Mouse (Mus musculus) limb, embryonic 13.5 days (tissue): ENCODE data around the gene Aoc1. TPM values are rescaled to one million over a fixed set of nuclear protein-coding genes. Genes with fewer than 3 reads are reported as not detected.
A peak's percentile ranks its signal among the peaks of the same experiment; 100 is the strongest.

Experiments
- ATAC-seq: fragments of 200-750 bp; cut with Nextera tagmentation; 2 replicates; pipeline ENCODE4 v1.8.0; 2017; ENCODE audit warnings: low read depth, moderate number of reproducible peaks, moderate TSS enrichment; ENCODE audit not compliant: low FRiP score
- H3K27ac ChIP-seq: fragments of 300-500 bp; sonication (generic); 2 replicates; pipeline ENCODE4 v1.5.1; 2015; ENCODE audit warnings: inconsistent platforms, mild to moderate bottlenecking, moderate library complexity
- H3K27me3 ChIP-seq: fragments of 300-500 bp; sonication (generic); 2 replicates; pipeline ENCODE4 v1.6.1; 2015; ENCODE audit warnings: mild to moderate bottlenecking, inconsistent platforms
- H3K36me3 ChIP-seq: fragments of 300-500 bp; sonication (generic); 2 replicates; pipeline ENCODE4 v1.6.1; 2015; ENCODE audit warnings: inconsistent platforms, mild to moderate bottlenecking, moderate library complexity
- H3K4me1 ChIP-seq: fragments of 300-500 bp; sonication (generic); 2 replicates; pipeline ENCODE4 v1.6.1; 2015; ENCODE audit warnings: inconsistent platforms
- H3K4me2 ChIP-seq: fragments of 300-500 bp; sonication (generic); replicated peaks from 2 replicates; pipeline ENCODE4 v1.6.1; 2015; ENCODE audit warnings: inconsistent platforms, mild to moderate bottlenecking, moderate library complexity
- H3K4me3 ChIP-seq: fragments of 300-500 bp; sonication (generic); 2 replicates; pipeline ENCODE4 v1.5.1; 2015; ENCODE audit warnings: moderate library complexity, mild to moderate bottlenecking, inconsistent platforms
- H3K9ac ChIP-seq: fragments of 300-500 bp; sonication (generic); 2 replicates; pipeline ENCODE4 v1.6.1; 2015; ENCODE audit warnings: mild to moderate bottlenecking, inconsistent platforms
- H3K9me3 ChIP-seq: fragments of 300-500 bp; sonication (generic); 2 replicates; pipeline ENCODE4 v1.6.1; 2016; ENCODE audit warnings: inconsistent platforms
- WGBS: fragments of 180-500 bp; shearing (Covaris S2); methylation state at CpG from one replicate; pipeline ENCODE4 v1.1.7; 2015; 5-methylcytosine and 5-hydroxymethylcytosine counted together
- polyA plus RNA-seq: library from polyadenylated mRNA; unstranded; fragments of >200 nt; fragmentation: Nextera tagmentation; extraction: Ambion mirVana; gene quantifications from 2 replicates; pipeline ENCODE4 v1.2.1, GENCODE M21; 2015

Gene Aoc1
- not detected in 2 replicates for polyA plus RNA-seq

DNA sequence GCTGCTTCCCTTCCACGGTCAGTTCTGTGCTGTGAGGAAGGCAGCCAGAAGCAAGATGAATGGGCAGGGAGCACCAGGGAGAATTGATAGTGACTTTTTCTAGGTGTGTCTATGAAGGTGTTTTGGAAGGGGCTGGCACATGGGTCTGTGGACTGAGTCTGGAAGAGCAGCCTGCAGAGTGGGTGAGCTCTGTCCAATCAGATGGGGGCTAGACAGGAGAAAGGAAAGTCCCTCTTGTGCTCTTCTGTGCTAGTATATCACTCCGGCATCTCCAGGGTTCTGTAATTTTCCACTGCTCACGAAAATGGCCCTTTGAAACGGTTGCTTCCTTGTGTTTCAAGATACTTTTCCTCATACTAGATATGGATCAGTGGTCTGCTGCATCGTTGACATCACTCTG is at the start of gene Aoc1:
Aoc1 (plus strand) TSS at position 301 of the 400 bp plus-strand sequence.
- no peak for ATAC-seq
- H3K27ac ChIP-seq, result no peak within 1 kb of the TSS
- H3K4me1 ChIP-seq, result no peaks in the 10 kb centered on the region
- no peak within 1 kb of the TSS for H3K4me3 ChIP-seq
- WGBS, result 87% methylated on average over 5 of the region's 5 CpGs
- H3K27me3 ChIP-seq, result no peaks in the 10 kb centered on the region
- H3K9ac ChIP-seq, result no peak within 1 kb of the TSS
- no peak within 1 kb of the TSS for H3K4me2 ChIP-seq
- no peaks in the 10 kb centered on the region for H3K36me3 ChIP-seq
- no peaks in the 10 kb centered on the region for H3K9me3 ChIP-seq

DNA sequence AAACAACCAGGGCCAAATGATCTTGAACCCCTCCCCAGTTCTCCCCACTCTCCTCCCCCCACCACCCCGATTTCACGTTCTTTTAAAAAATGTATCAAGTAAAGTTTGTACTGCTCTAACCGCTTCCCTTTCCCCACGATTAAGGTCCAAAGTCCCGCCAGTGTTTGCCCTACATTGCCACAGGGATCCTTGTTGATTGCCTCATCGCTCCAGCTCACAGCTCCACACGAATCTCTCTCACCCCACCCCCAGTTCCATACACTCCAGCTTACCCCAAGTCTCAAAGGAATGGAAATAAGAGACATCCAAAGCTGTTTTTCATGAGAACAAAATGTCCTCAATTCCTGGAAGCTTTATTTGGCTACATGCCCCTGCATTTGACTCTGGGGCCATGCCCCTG is 47.7 kb upstream of the Aoc1 start:
- 65% methylated on average over 7 of the region's 7 CpGs for WGBS
- Histone ChIP-seq H3K4me2 (no peak overlapping the region), H3K9me3 (no peaks in the 10 kb centered on the region), H3K4me3 (no peak overlapping the region), H3K36me3 (no peaks in the 10 kb centered on the region), H3K9ac (no peak overlapping the region), H3K27me3 (no peaks in the 10 kb centered on the region), H3K27ac (no peak overlapping the region), H3K4me1 (0 out of 2 replicates have a peak, but pooled peaks cover 4% of the 10 kb centered on the region)
- ATAC-seq, result no peak

DNA sequence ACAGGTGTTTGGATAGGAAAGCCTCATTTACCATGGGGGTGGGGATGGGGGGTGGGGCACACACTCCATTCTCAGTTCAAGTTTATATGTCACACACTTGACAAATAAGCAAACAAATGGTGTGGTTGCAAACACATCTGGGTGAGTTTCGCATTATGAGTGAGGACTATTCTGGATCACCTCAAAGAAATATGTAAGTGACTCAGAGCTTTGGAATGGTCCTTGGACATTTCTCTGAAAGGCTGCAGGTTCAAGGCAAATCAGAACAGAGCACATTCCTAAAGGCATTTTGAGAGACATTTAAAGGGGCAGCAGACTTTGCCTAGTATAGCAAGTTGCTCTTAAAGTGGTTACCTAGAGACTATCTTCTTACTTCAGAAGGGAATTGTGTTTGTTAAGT is 43.7 kb upstream of the Aoc1 start:
- no peak for ATAC-seq
- H3K9me3 ChIP-seq, result no peaks in the 10 kb centered on the region
- 0 out of 2 replicates have a peak, but pooled peaks cover 4% of the 10 kb centered on the region for H3K4me1 ChIP-seq
- no peak overlapping the region for H3K4me2 ChIP-seq
- WGBS, result 81% methylated on average over 1 of the region's 1 CpGs
- H3K27ac ChIP-seq, result no peak overlapping the region
- peaks cover 20% of the 10 kb centered on the region for H3K36me3 ChIP-seq
- no peak overlapping the region for H3K9ac ChIP-seq
- H3K4me3 ChIP-seq, result no peak overlapping the region
- H3K27me3 ChIP-seq, result no peaks in the 10 kb centered on the region

DNA sequence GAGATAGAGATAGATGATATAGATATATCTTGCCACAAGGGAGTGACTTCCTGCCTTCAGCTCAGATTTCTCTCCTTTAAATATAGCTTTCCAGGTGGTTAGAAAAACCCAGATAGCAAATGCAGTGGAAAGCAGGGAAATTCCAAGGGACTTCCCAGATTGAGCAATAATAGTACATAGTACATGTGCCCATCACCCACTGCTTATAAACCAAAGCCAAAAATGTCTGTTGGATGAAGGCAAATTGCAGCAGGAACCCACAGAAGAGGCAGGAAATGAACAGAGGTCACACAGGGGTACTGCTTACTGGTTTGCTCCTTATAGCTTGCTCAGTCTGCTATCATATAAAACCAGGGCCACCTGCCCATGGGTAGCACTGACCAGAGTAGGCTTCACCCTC is 43.0 kb upstream of the Aoc1 start:
- H3K36me3 ChIP-seq, result peaks cover 27% of the 10 kb centered on the region
- ATAC-seq, result no peak
- H3K4me1 ChIP-seq, result 0 out of 2 replicates have a peak, but pooled peaks cover 4% of the 10 kb centered on the region
- H3K9ac ChIP-seq, result no peak overlapping the region
- no peak overlapping the region for H3K27ac ChIP-seq
- H3K27me3 ChIP-seq, result no peaks in the 10 kb centered on the region
- H3K4me3 ChIP-seq, result no peak overlapping the region
- H3K4me2 ChIP-seq, result no peak overlapping the region
- H3K9me3 ChIP-seq, result no peaks in the 10 kb centered on the region

DNA sequence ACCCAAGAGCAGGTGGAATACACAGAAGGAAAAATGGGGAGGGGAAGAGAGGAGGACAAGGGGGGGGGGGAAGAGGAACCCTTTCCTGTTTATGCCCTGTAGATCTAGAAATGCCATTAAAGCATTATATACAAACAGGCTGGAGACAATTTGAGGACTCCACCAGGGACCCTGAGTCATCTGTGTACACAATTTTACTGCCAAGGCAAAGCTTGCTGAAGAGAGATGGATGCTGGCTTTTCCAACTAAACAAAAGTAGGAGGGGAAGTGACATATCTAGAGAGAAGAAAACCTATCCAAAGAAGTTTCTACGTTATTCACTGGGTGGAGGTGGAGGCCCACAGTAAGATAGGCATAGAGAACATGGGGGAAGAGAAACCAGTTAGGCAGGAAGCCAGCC is 42.5 kb upstream of the Aoc1 start:
- Histone ChIP-seq H3K4me3 (no peak overlapping the region), H3K4me1 (0 out of 2 replicates have a peak, but pooled peaks cover 4% of the 10 kb centered on the region), H3K36me3 (peaks cover 32% of the 10 kb centered on the region), H3K27ac (no peak overlapping the region), H3K9ac (no peak overlapping the region), H3K4me2 (no peak overlapping the region), H3K9me3 (no peaks in the 10 kb centered on the region), H3K27me3 (no peaks in the 10 kb centered on the region)
- ATAC-seq, result no peak
- 65% methylated on average over 1 of the region's 1 CpGs for WGBS

DNA sequence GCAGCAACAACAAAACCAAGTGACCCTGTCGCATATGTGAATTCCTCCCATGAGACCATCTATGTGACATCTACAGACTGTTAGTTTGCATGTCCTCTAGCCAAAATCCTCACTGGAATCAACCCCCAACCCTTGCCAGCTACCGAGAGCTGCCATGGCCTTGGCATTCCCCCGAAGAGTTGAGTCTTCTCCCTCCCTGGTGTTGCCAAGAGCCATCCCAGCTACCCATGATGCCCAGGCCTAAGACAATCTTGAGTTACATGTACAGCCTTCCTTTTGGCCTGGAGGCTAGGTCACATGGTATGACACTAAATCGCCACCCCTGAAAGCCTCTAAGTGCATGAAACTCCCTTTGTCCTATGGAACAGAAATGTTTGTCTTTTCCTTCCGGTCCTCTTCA is 41.6 kb upstream of the Aoc1 start:
- Histone ChIP-seq H3K9me3 (no peaks in the 10 kb centered on the region), H3K4me1 (0 out of 2 replicates have a peak, but pooled peaks cover 4% of the 10 kb centered on the region), H3K9ac (no peak overlapping the region), H3K4me2 (no peak overlapping the region), H3K36me3 (peaks cover 41% of the 10 kb centered on the region), H3K4me3 (no peak overlapping the region), H3K27me3 (no peaks in the 10 kb centered on the region), H3K27ac (no peak overlapping the region)
- WGBS, result 90% methylated on average over 5 of the region's 5 CpGs
- no peak for ATAC-seq

DNA sequence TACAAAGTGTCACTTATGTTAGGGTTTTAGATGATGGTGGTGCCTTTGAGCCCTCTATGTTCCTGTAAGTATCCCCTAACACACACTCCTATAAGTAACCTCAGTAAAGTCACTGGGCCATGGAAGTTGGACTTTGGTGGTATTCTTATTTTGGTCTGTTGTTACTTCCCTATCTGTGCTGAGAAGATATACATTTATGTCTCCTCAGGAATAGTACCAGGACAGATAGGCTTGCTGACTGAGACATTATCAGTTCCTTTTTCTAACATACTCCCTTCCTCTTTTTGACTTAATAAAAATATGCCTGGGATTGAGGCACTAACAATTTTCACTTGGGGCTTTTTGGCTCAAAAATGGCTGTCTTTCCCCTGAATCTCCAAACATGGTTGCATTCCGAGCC is 40.3 kb upstream of the Aoc1 start:
- 94% methylated on average over 1 of the region's 1 CpGs for WGBS
- ATAC-seq, result no peak
- H3K36me3 ChIP-seq, result peaks cover 54% of the 10 kb centered on the region

DNA sequence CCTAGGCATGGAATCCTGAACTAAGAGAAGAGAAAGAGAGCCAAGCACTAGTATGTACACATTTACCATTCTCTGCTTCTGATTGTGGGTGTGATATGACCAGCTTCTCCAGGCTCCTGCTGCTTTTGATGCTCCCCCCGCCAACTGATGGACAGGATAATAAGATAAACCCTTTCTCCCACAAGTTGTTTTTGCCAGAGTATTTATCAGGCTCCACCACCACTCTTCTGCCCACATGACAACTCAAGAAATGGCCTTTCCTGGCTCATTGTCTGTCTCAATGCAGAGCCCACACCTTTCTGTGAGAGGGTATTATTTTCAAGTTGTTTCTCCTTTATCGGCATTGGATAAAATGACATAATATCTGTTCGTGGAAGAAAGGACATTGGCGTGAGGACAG is 39.2 kb upstream of the Aoc1 start:
- no peak overlapping the region for H3K4me2 ChIP-seq
- no peaks in the 10 kb centered on the region for H3K9me3 ChIP-seq
- no peak overlapping the region for H3K9ac ChIP-seq
- no peaks in the 10 kb centered on the region for H3K27me3 ChIP-seq
- H3K4me1 ChIP-seq, result peaks cover 9% of the 10 kb centered on the region
- no peak overlapping the region for H3K4me3 ChIP-seq
- H3K36me3 ChIP-seq, result peaks cover 64% of the 10 kb centered on the region
- ATAC-seq, result no peak
- H3K27ac ChIP-seq, result no peak overlapping the region
- WGBS, result 96% methylated on average over 4 of the region's 4 CpGs

More for the DNA sequence above, 40.3 kb upstream of the Aoc1 start:
- Histone ChIP-seq H3K4me1 (0 out of 2 replicates have a peak, but pooled peaks cover 4% of the 10 kb centered on the region), H3K4me3 (no peak overlapping the region), H3K9ac (no peak overlapping the region), H3K27me3 (no peaks in the 10 kb centered on the region), H3K4me2 (no peak overlapping the region), H3K9me3 (no peaks in the 10 kb centered on the region), H3K27ac (no peak overlapping the region)

DNA sequence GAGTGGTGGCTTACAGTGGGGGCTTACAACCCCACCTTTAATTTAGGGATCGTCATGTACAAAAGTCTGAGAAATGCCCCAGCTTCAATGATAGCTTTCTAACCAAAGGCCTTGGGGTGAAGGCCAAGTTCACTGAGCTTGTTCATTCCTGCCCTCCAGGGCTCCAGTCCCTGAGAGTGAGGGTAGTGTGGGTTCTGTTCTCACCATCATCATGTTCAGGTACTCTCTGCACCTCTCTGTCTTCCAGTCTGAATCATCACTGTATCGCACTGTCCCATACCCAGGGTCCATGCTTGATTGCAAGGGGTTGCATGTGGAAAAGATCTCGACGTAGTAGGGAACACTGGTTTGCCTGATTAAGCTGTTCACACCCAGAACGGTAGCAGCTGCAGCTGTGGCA is 37.5 kb upstream of the Aoc1 start:
- Histone ChIP-seq H3K36me3 (peaks cover 64% of the 10 kb centered on the region), H3K27ac (no peak overlapping the region), H3K4me1 (peaks cover 23% of the 10 kb centered on the region), H3K9ac (no peak overlapping the region), H3K4me3 (no peak overlapping the region), H3K9me3 (no peaks in the 10 kb centered on the region), H3K27me3 (no peaks in the 10 kb centered on the region), H3K4me2 (no peak overlapping the region)
- ATAC-seq, result no peak
- 89% methylated on average over 5 of the region's 5 CpGs for WGBS

DNA sequence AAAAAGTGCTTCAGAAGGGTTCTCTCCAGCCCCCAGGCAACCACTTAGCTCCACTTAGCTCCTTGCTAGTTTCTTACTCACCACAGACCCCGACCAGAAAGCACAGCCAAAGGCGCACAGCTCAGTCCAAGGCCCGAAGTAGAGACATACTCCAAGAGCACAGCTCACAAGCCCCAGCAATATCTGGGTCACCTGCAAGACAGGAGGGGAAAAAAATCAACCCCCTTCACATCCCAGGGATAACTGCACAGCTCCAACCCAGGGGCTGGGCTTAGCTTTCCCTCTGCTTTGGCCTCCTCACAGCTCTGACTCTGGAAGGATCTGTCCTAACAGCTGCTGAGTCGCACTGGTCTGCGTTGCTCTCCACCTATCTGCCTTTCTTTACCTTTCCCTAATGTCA is 36.5 kb upstream of the Aoc1 start:
- Histone ChIP-seq H3K4me1 (peaks cover 30% of the 10 kb centered on the region), H3K9ac (no peak overlapping the region), H3K27ac (no peak overlapping the region), H3K9me3 (no peaks in the 10 kb centered on the region), H3K27me3 (no peaks in the 10 kb centered on the region), H3K4me3 (no peak overlapping the region), H3K36me3 (peaks cover 64% of the 10 kb centered on the region), H3K4me2 (no peak overlapping the region)
- no peak for ATAC-seq
- 87% methylated on average over 5 of the region's 5 CpGs for WGBS

DNA sequence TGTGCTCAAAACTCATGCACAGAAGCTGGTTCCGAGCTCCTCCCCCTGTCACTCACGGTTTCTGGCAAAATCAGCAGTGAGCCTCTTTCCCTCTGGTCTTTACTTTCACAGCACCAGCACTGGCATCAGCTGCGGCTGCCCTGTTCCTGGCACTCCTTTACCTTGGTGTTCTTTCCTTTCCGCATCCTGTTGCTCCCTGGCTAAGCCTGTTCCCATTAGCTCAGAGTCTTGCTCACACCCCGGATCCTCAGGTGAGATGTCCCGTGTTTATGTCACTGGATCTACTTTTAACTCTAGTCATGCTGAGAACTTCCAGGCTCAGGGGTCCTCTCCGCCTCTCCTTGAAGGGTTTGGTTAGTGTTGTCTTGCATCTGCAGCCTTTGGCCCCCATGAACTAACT is 35.2 kb upstream of the Aoc1 start:
- no peak overlapping the region for H3K27ac ChIP-seq
- H3K9ac ChIP-seq, result no peak overlapping the region
- no peak overlapping the region for H3K4me3 ChIP-seq
- 84% methylated on average over 7 of the region's 7 CpGs for WGBS
- peaks cover 43% of the 10 kb centered on the region for H3K4me1 ChIP-seq
- H3K4me2 ChIP-seq, result no peak overlapping the region
- peaks cover 59% of the 10 kb centered on the region for H3K36me3 ChIP-seq
- H3K9me3 ChIP-seq, result no peaks in the 10 kb centered on the region
- H3K27me3 ChIP-seq, result no peaks in the 10 kb centered on the region
- no peak for ATAC-seq

DNA sequence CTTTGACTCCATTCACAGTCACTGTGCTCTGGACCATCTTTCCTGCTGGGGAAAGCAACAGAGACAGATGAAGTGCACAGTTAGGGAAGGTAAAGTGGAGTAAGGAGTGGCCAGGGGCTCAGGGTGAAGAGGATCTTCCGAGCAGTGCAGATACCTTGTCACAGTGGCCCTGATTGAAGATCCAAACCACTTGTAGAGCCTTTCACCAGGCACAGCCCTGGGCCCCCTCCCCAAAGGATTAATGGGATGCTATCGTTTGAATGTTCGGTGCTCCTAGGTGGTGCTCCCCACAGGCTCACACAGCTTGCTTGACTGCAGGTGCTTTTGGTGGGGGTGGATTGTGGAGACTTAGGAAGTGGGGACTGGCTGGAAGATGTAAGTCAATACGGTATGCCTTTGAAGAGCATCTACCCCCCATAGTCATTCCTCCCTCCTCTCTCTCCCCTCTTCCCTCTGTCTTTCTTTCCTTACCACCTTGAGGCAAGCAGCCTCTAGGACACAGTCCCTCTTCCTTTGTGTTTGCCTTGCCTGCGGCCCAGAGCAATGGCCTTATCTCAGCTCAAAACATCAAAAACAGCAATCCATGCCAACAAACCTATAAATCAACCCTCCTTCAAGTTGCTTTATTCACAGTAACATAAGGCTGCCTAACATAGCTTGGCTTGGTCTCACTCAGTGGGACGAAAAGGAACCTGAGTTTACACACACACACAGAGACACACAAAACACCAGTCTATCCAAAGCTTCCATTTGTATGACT is 34.2 kb upstream of the Aoc1 start:
- Histone ChIP-seq H3K4me2 (peak overlapping the region; percentile 89), H3K4me1 (peaks cover 47% of the 10 kb centered on the region), H3K27ac (no peak overlapping the region), H3K36me3 (peaks cover 57% of the 10 kb centered on the region), H3K4me3 (no peak overlapping the region), H3K27me3 (no peaks in the 10 kb centered on the region), H3K9me3 (no peaks in the 10 kb centered on the region), H3K9ac (no peak overlapping the region)
- no peak for ATAC-seq
- 72% methylated on average over 6 of the region's 6 CpGs for WGBS
